Mouse (Mus musculus): ENCODE results near the gene Nphp1. TPM values are rescaled to one million over a fixed set of nuclear protein-coding genes. Genes with fewer than 3 reads are reported as not detected.

Nphp1 gene
- 10 to 100 TPM; 13.4 to 13.8 TPM for total RNA-seq (2021)
- long read RNA-seq, experiment 1, transcript Nphp1-202 (20 exons, 2,296 nt), result major isoform, 11 of 33 reads
- long read RNA-seq, experiment 1, partial matches to known transcripts, result 1 of 33 reads
- long read RNA-seq, experiment 1, other reads (novel, unspliced or antisense), result 17 of 33 reads
- long read RNA-seq, experiment 2, transcript Nphp1-202 (20 exons, 2,296 nt), result major isoform, 16 of 35 reads
- long read RNA-seq, experiment 2, transcript Nphp1-201 (20 exons, 2,260 nt), result minor isoform, 7 of 35 reads
- long read RNA-seq, experiment 2, partial matches to known transcripts, result 3 of 35 reads
- long read RNA-seq, experiment 2, other reads (novel, unspliced or antisense), result 9 of 35 reads

GRCm38 (mm10) chr2:127788440-127789116, at the start of gene Nphp1:
Gene Nphp1, minus strand, starts transcription at chr2:127788897.
- peak; percentile 71 to 88 for DNase-seq (ENCODE audit: low spot score in 2 of 2)

GRCm38 (mm10) chr2:127832833-127833190, 44.1 kb upstream of the Nphp1 start:
- no peak for DNase-seq (ENCODE audit: low spot score in 2 of 2)

GRCm38 (mm10) chr2:127832103-127832832, 43.6 kb upstream of the Nphp1 start:
- DNase-seq (ENCODE audit: low spot score in 2 of 2), result no peak

- DNase-seq (ENCODE audit: low spot score in 2 of 2), result peak; percentile 92 to 96
These were observed 42.9 kb upstream of the Nphp1 start, which contains the start of gene Bub1 for GRCm38 (mm10) chr2:127831401-127832102. Gene Bub1, minus strand, starts transcription at chr2:127831865.

- peak; percentile 52 to 84 for DNase-seq (ENCODE audit: low spot score in 2 of 2)
These were observed 3.4 kb upstream of the Nphp1 start, which contains the start of gene Mtln for GRCm38 (mm10) chr2:127791919-127792603. Gene Mtln, minus strand, starts transcription at chr2:127792488.

GRCm38 (mm10) chr2:127789651-127790270, 1.1 kb upstream of the Nphp1 start:
- no peak for DNase-seq (ENCODE audit: low spot score in 2 of 2)

- no peak for DNase-seq (ENCODE audit: low spot score in 2 of 2)
These were observed 441 bp upstream of the Nphp1 start for GRCm38 (mm10) chr2:127789138-127789537.

GRCm38 (mm10) chr2:127787226-127787625, 1.5 kb downstream of the Nphp1 start:
- DNase-seq (ENCODE audit: low spot score in 2 of 2), result no peak

- DNase-seq (ENCODE audit: low spot score in 2 of 2), result no peak
These were observed 10.2 kb downstream of the Nphp1 start for GRCm38 (mm10) chr2:127778451-127778850.

GRCm38 (mm10) chr2:127775013-127775412, 13.7 kb downstream of the Nphp1 start:
- DNase-seq (ENCODE audit: low spot score in 2 of 2), result no peak

GRCm38 (mm10) chr2:127774578-127774941, 14.1 kb downstream of the Nphp1 start:
- no peak for DNase-seq (ENCODE audit: low spot score in 2 of 2)

- DNase-seq (ENCODE audit: low spot score in 2 of 2), result no peak
These were observed 14.6 kb downstream of the Nphp1 start for GRCm38 (mm10) chr2:127773938-127774577.

GRCm38 (mm10) chr2:127761587-127761986, 27.1 kb downstream of the Nphp1 start:
- no peak for DNase-seq (ENCODE audit: low spot score in 2 of 2)

- DNase-seq (ENCODE audit: low spot score in 2 of 2), result no peak
These were observed 28.2 kb downstream of the Nphp1 start for GRCm38 (mm10) chr2:127760429-127761000.

GRCm38 (mm10) chr2:127760014-127760413, 28.7 kb downstream of the Nphp1 start:
- no peak for DNase-seq (ENCODE audit: low spot score in 2 of 2)

- no peak for DNase-seq (ENCODE audit: low spot score in 2 of 2)
These were observed 29.4 kb downstream of the Nphp1 start for GRCm38 (mm10) chr2:127759157-127759880.

- no peak for DNase-seq (ENCODE audit: low spot score in 2 of 2)
These were observed 31.5 kb downstream of the Nphp1 start for GRCm38 (mm10) chr2:127757171-127757570.

GRCm38 (mm10) chr2:127754113-127754512, 34.6 kb downstream of the Nphp1 start:
- no peak for DNase-seq (ENCODE audit: low spot score in 2 of 2)

Measured in gastrocnemius, postnatal 4 days (tissue).